Mouse (Mus musculus) activated CD4-positive, CD25-positive, alpha-beta regulatory T cell, adult 4 months (primary cell): Measurements from ENCODE around the gene Trpm4. TPM values are rescaled to one million over a fixed set of nuclear protein-coding genes. Genes with fewer than 3 reads are reported as not detected.

Experiments used
- polyA plus RNA-seq, 2 experiments: library from polyadenylated mRNA; unstranded; fragments of 100-300 nt; shearing (Covaris generic); gene quantifications; one replicate each; pipeline ENCODE4 v1.2.1; 2017

Gene Trpm4
- polyA plus RNA-seq, 2 experiments from 2014 or later: 21.7 to 27.8 TPM

Other genes with a start within 250 kb of the Trpm4 start
- 1 to 10 TPM; 4.7 to 5.4 TPM for gene Rcn3, start 241.6 kb downstream of the Trpm4 start, polyA plus RNA-seq
- 1 to 10 TPM in 1 of 2 experiments, under 1 TPM in 1; 0.78 to 1.1 TPM for gene Fcgrt, start 229.9 kb downstream of the Trpm4 start, polyA plus RNA-seq
- 1,000 to 10,000 TPM; 4,562 to 5,652 TPM for gene Rps11, start 209.3 kb downstream of the Trpm4 start, polyA plus RNA-seq
- 1,000 to 10,000 TPM; 7,090 to 8,122 TPM for gene Rpl13a, start 205.0 kb downstream of the Trpm4 start, polyA plus RNA-seq
- gene Gm45713, start 197.5 kb downstream of the Trpm4 start, polyA plus RNA-seq: not detected
- 100 to 1,000 TPM; 118 to 125 TPM for gene Flt3l, start 197.3 kb downstream of the Trpm4 start, polyA plus RNA-seq
- 10 to 100 TPM; 44.4 to 53.0 TPM for gene Pih1d1, start 179.5 kb downstream of the Trpm4 start, polyA plus RNA-seq
- gene Aldh16a1, start 179.2 kb downstream of the Trpm4 start, polyA plus RNA-seq: 10 to 100 TPM; 21.4 to 27.4 TPM
- not detected for gene Slc17a7, start 169.8 kb downstream of the Trpm4 start, polyA plus RNA-seq
- gene Gfy, start 154.2 kb downstream of the Trpm4 start, polyA plus RNA-seq: not detected
- gene Pth2, start 152.8 kb downstream of the Trpm4 start, polyA plus RNA-seq: not detected
- gene Ccdc155, start 128.9 kb downstream of the Trpm4 start, polyA plus RNA-seq: under 1 TPM; 0.24 to 0.34 TPM
- 10 to 100 TPM; 20.6 to 24.7 TPM for gene Dkkl1, start 121.6 kb downstream of the Trpm4 start, polyA plus RNA-seq
- gene Tead2, start 118.0 kb downstream of the Trpm4 start, polyA plus RNA-seq: 1 to 10 TPM; 1.5 to 2.8 TPM
- 100 to 1,000 TPM; 420 to 495 TPM for gene Cd37, start 94.7 kb downstream of the Trpm4 start, polyA plus RNA-seq
- not detected for gene Slc6a16, start 92.7 kb downstream of the Trpm4 start, polyA plus RNA-seq
- not detected for gene Slc6a21, start 56.3 kb downstream of the Trpm4 start, polyA plus RNA-seq
- not detected for gene Hrc, start 1.5 kb upstream of the Trpm4 start, polyA plus RNA-seq
- not detected for gene Ppfia3, start 33.2 kb upstream of the Trpm4 start, polyA plus RNA-seq
- gene Lin7b, start 36.8 kb upstream of the Trpm4 start, polyA plus RNA-seq: not detected
- gene Snrnp70, start 62.0 kb upstream of the Trpm4 start, polyA plus RNA-seq: 100 to 1,000 TPM in 1 of 2 experiments, 10 to 100 TPM in 1; 68.1 to 108 TPM
- gene Kcna7, start 71.9 kb upstream of the Trpm4 start, polyA plus RNA-seq: not detected
- gene Ntf5, start 79.9 kb upstream of the Trpm4 start, polyA plus RNA-seq: not detected
- not detected for gene Lhb, start 87.0 kb upstream of the Trpm4 start, polyA plus RNA-seq
- 1 to 10 TPM; 9.3 to 9.8 TPM for gene Gys1, start 101.1 kb upstream of the Trpm4 start, polyA plus RNA-seq
- 10 to 100 TPM; 47.4 to 51.2 TPM for gene Ruvbl2, start 104.3 kb upstream of the Trpm4 start, polyA plus RNA-seq
- 1,000 to 10,000 TPM; 1,527 to 1,850 TPM for gene Ftl1, start 126.1 kb upstream of the Trpm4 start, polyA plus RNA-seq
- 100 to 1,000 TPM in 1 of 2 experiments, 10 to 100 TPM in 1; 94.5 to 202 TPM for gene Bax, start 133.1 kb upstream of the Trpm4 start, polyA plus RNA-seq
- under 1 TPM in 1 of 2 experiments, not detected in 1; 0.44 TPM for gene Tulp2, start 148.1 kb upstream of the Trpm4 start, polyA plus RNA-seq
- not detected for gene Gm45808, start 153.0 kb upstream of the Trpm4 start, polyA plus RNA-seq
- 1 to 10 TPM in 1 of 2 experiments, under 1 TPM in 1; 0.61 to 1.3 TPM for gene Dhdh, start 155.0 kb upstream of the Trpm4 start, polyA plus RNA-seq
- gene Nucb1, start 176.6 kb upstream of the Trpm4 start, polyA plus RNA-seq: 100 to 1,000 TPM; 103 to 130 TPM
- 10 to 100 TPM; 27.5 to 33.4 TPM for gene Ppp1r15a, start 192.5 kb upstream of the Trpm4 start, polyA plus RNA-seq
- under 1 TPM in 1 of 2 experiments, not detected in 1; 0.79 TPM for gene Plekha4, start 192.6 kb upstream of the Trpm4 start, polyA plus RNA-seq
- gene Hsd17b14, start 221.1 kb upstream of the Trpm4 start, polyA plus RNA-seq: not detected
- 10 to 100 TPM; 40.9 to 56.9 TPM for gene Bcat2, start 236.4 kb upstream of the Trpm4 start, polyA plus RNA-seq